Mouse (Mus musculus): ENCODE results near the gene Rundc3a. TPM values are rescaled to one million over a fixed set of nuclear protein-coding genes. Genes with fewer than 3 reads are reported as not detected.
A peak's percentile ranks its signal among the peaks of the same experiment; 100 is the strongest.

Rundc3a gene
- polyA plus RNA-seq (2012; rRNA removed) = 1.9 and 2.8 TPM in 2 replicates

- TF ChIP-seq CTCF (IDR thresholded peaks at IDR 0.05; ENCODE audit: insufficient read depth, low read length) (no peak), POLR2A (IDR thresholded peaks at IDR 0.05; ENCODE audit: borderline replicate concordance, extremely low read depth, low read depth, low read length) (no peak)
- Histone ChIP-seq H3K4me3 (replicated peaks; ENCODE audit: extremely low read depth, low read depth, low read length) (peak within 1 kb of the TSS; percentile 33), H3K4me1 (ENCODE audit: control insufficient read depth, insufficient read depth, low read length) (no peaks in the 10 kb centered on the region)
- peak; percentile 70 for DNase-seq
- WGBS = 1% methylated on average over 34 of the region's 34 CpGs
Observed at GRCm38 (mm10) chr11:102393238-102393634, at the start of gene Rundc3a. Gene Rundc3a (plus strand): TSS chr11:102393403.

GRCm38 (mm10) chr11:102344458-102344857 is 48.7 kb upstream of the Rundc3a start:
- TF ChIP-seq CTCF (IDR thresholded peaks at IDR 0.05; ENCODE audit: insufficient read depth, low read length) (no peak), POLR2A (IDR thresholded peaks at IDR 0.05; ENCODE audit: borderline replicate concordance, extremely low read depth, low read depth, low read length) (no peak)
- DNase-seq = no peak
- Histone ChIP-seq H3K4me3 (replicated peaks; ENCODE audit: extremely low read depth, low read depth, low read length) (no peak overlapping the region), H3K4me1 (ENCODE audit: control insufficient read depth, insufficient read depth, low read length) (no peaks in the 10 kb centered on the region)
- WGBS = 90% methylated on average over 3 of the region's 3 CpGs

GRCm38 (mm10) chr11:102346926-102347325 is 46.3 kb upstream of the Rundc3a start:
- 77% methylated on average over 5 of the region's 5 CpGs for WGBS
- Histone ChIP-seq H3K4me3 (replicated peaks; ENCODE audit: extremely low read depth, low read depth, low read length) (no peak overlapping the region), H3K4me1 (ENCODE audit: control insufficient read depth, insufficient read depth, low read length) (no peaks in the 10 kb centered on the region)
- DNase-seq = no peak
- no peak for TF ChIP-seq POLR2A (IDR thresholded peaks at IDR 0.05; ENCODE audit: borderline replicate concordance, extremely low read depth, low read depth, low read length)
- TF ChIP-seq CTCF (IDR thresholded peaks at IDR 0.05; ENCODE audit: insufficient read depth, low read length) = no peak

GRCm38 (mm10) chr11:102347683-102348082 is 45.5 kb upstream of the Rundc3a start:
- no peaks in the 10 kb centered on the region for H3K4me1 ChIP-seq (ENCODE audit: control insufficient read depth, insufficient read depth, low read length)
- no peak overlapping the region for H3K4me3 ChIP-seq (replicated peaks; ENCODE audit: extremely low read depth, low read depth, low read length)
- TF ChIP-seq POLR2A (IDR thresholded peaks at IDR 0.05; ENCODE audit: borderline replicate concordance, extremely low read depth, low read depth, low read length) (no peak), CTCF (IDR thresholded peaks at IDR 0.05; ENCODE audit: insufficient read depth, low read length) (no peak)
- WGBS = 73% methylated on average over 5 of the region's 5 CpGs
- DNase-seq = no peak

GRCm38 (mm10) chr11:102348101-102348585 is 45.1 kb upstream of the Rundc3a start:
- TF ChIP-seq CTCF (IDR thresholded peaks at IDR 0.05; ENCODE audit: insufficient read depth, low read length) (no peak), POLR2A (IDR thresholded peaks at IDR 0.05; ENCODE audit: borderline replicate concordance, extremely low read depth, low read depth, low read length) (no peak)
- no peak for DNase-seq
- 83% methylated on average over 7 of the region's 7 CpGs for WGBS
- H3K4me3 ChIP-seq (replicated peaks; ENCODE audit: extremely low read depth, low read depth, low read length) = no peak overlapping the region
- H3K4me1 ChIP-seq (ENCODE audit: control insufficient read depth, insufficient read depth, low read length) = no peaks in the 10 kb centered on the region

- no peak overlapping the region for H3K4me3 ChIP-seq (replicated peaks; ENCODE audit: extremely low read depth, low read depth, low read length)
- H3K4me1 ChIP-seq (ENCODE audit: control insufficient read depth, insufficient read depth, low read length) = no peaks in the 10 kb centered on the region
- DNase-seq = no peak
- TF ChIP-seq CTCF (IDR thresholded peaks at IDR 0.05; ENCODE audit: insufficient read depth, low read length) = no peak
- TF ChIP-seq POLR2A (IDR thresholded peaks at IDR 0.05; ENCODE audit: borderline replicate concordance, extremely low read depth, low read depth, low read length) = no peak
- WGBS = 89% methylated on average over 11 of the region's 11 CpGs
Observed at GRCm38 (mm10) chr11:102348771-102349170, 44.4 kb upstream of the Rundc3a start.

- WGBS = 87% methylated on average over 3 of the region's 3 CpGs
- H3K4me3 ChIP-seq (replicated peaks; ENCODE audit: extremely low read depth, low read depth, low read length) = no peak overlapping the region
- no peak for TF ChIP-seq CTCF (IDR thresholded peaks at IDR 0.05; ENCODE audit: insufficient read depth, low read length)
- TF ChIP-seq POLR2A (IDR thresholded peaks at IDR 0.05; ENCODE audit: borderline replicate concordance, extremely low read depth, low read depth, low read length) = no peak
- no peak for DNase-seq
- H3K4me1 ChIP-seq (ENCODE audit: control insufficient read depth, insufficient read depth, low read length) = no peaks in the 10 kb centered on the region
Observed at GRCm38 (mm10) chr11:102349189-102349954, 43.8 kb upstream of the Rundc3a start.

GRCm38 (mm10) chr11:102350416-102350815 is 42.8 kb upstream of the Rundc3a start:
- no peak overlapping the region for H3K4me3 ChIP-seq (replicated peaks; ENCODE audit: extremely low read depth, low read depth, low read length)
- WGBS = 74% methylated on average over 4 of the region's 4 CpGs

GRCm38 (mm10) chr11:102350981-102351523 is 42.2 kb upstream of the Rundc3a start:
- Histone ChIP-seq H3K4me3 (replicated peaks; ENCODE audit: extremely low read depth, low read depth, low read length) (no peak overlapping the region), H3K4me1 (ENCODE audit: control insufficient read depth, insufficient read depth, low read length) (no peaks in the 10 kb centered on the region)
- WGBS = 82% methylated on average over 17 of the region's 17 CpGs
- no peak for DNase-seq
- TF ChIP-seq POLR2A (IDR thresholded peaks at IDR 0.05; ENCODE audit: borderline replicate concordance, extremely low read depth, low read depth, low read length) = no peak
- TF ChIP-seq CTCF (IDR thresholded peaks at IDR 0.05; ENCODE audit: insufficient read depth, low read length) = no peak

More at GRCm38 (mm10) chr11:102350416-102350815, 42.8 kb upstream of the Rundc3a start:
- TF ChIP-seq POLR2A (IDR thresholded peaks at IDR 0.05; ENCODE audit: borderline replicate concordance, extremely low read depth, low read depth, low read length) = no peak
- TF ChIP-seq CTCF (IDR thresholded peaks at IDR 0.05; ENCODE audit: insufficient read depth, low read length) = no peak
- no peak for DNase-seq
- no peaks in the 10 kb centered on the region for H3K4me1 ChIP-seq (ENCODE audit: control insufficient read depth, insufficient read depth, low read length)

- Histone ChIP-seq H3K4me1 (ENCODE audit: control insufficient read depth, insufficient read depth, low read length) (no peaks in the 10 kb centered on the region), H3K4me3 (replicated peaks; ENCODE audit: extremely low read depth, low read depth, low read length) (no peak overlapping the region)
- no peak for DNase-seq
- TF ChIP-seq POLR2A (IDR thresholded peaks at IDR 0.05; ENCODE audit: borderline replicate concordance, extremely low read depth, low read depth, low read length) (no peak), CTCF (IDR thresholded peaks at IDR 0.05; ENCODE audit: insufficient read depth, low read length) (no peak)
- 39% methylated on average over 5 of the region's 5 CpGs for WGBS
Observed at GRCm38 (mm10) chr11:102352378-102352777, 40.8 kb upstream of the Rundc3a start.

All from lung, adult 2 months (tissue).